Comparison of ENCODE assay signal across 15 mouse cellular contexts in the genomic region with DNA sequence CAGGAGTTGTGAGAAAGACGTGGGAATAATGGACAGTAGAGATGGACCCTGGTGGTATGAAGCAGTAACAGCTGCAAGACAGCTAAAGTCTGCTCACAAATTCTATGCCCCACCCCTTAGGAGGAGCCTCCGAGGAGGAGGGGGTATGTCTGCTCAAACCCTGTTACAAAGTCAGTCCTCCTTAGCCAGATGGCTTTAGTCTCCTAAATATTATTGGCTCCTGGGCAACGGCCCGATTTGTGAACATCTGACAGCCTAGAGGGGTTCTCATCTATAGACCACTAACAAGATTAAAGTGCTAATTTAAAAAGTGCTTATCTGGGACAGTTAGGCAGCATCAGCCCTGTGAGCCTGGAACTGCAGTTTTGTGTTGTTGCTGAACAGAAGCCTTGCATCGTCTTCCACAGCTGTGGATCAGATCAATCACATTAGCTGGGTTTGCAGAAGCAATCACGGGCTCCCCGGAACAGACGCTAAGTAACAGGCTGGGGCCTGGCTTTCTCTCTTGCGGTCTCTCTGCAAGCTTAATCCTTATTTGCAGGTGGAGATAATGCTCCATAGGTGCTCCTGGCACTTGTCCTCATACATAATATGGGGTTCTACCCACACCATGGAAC.
DNase-seq lines count a peak whose midpoint lies in the region; ATAC-seq lines count a peak whose summit lies in the region.
"Had no signal": no experiment of that assay in that cellular context is flagged by ENCODE, and none has a peak within 500 bp of the region (broad histone marks: within the 10 kb centered on the region; RNA-seq: fewer than 3 reads in every experiment).

No protein-coding gene starts in this region.

- H3K4me1 ChIP-seq in hindbrain, embryonic 14.5 days (replicated peaks; ENCODE audit: control insufficient read depth, insufficient read depth, low read length): no peaks in the 10 kb centered on the region
- H3K4me1 ChIP-seq in hindbrain, embryonic 10.5 days (replicated peaks): peaks cover 6% of the 10 kb centered on the region; the same call in 1 of the 2 replicates
- H3K4me1 ChIP-seq in midbrain, embryonic 14.5 days (ENCODE audit: control insufficient read depth, insufficient read depth, low read length): no peaks in the 10 kb centered on the region
- H3K4me1 ChIP-seq: embryonic facial prominence, embryonic 12.5 days; kidney, embryonic 15.5 days; liver, embryonic 15.5 days had no signal

- H3K4me3 ChIP-seq in hindbrain, embryonic 14.5 days (replicated peaks; ENCODE audit: low read length): no peak overlapping the region
- H3K4me3 ChIP-seq in hindbrain, embryonic 10.5 days: no peak overlapping the region
- no peak overlapping the region for H3K4me3 ChIP-seq in midbrain, embryonic 14.5 days (replicated peaks; ENCODE audit: low read depth, low read length)
- H3K4me3 ChIP-seq: embryonic facial prominence, embryonic 12.5 days; heart, adult 2 months; kidney, embryonic 15.5 days; liver, embryonic 15.5 days had no signal

- H3K27me3 ChIP-seq in hindbrain, embryonic 14.5 days (ENCODE audit: control insufficient read depth, insufficient read depth, low read length): no peaks in the 10 kb centered on the region
- H3K27me3 ChIP-seq in hindbrain, embryonic 10.5 days (ENCODE audit: insufficient read depth, poor library complexity, severe bottlenecking): no peaks in the 10 kb centered on the region
- no peaks in the 10 kb centered on the region for H3K27me3 ChIP-seq in midbrain, embryonic 14.5 days (ENCODE audit: control insufficient read depth, insufficient read depth, low read length)
- H3K27me3 ChIP-seq: embryonic facial prominence, embryonic 12.5 days; kidney, embryonic 15.5 days; liver, embryonic 15.5 days had no signal

- no peak overlapping the region for H3K9ac ChIP-seq in hindbrain, embryonic 14.5 days
- H3K9ac ChIP-seq in midbrain, embryonic 14.5 days (replicated peaks; ENCODE audit: low read length): no peak overlapping the region
- H3K9ac ChIP-seq: embryonic facial prominence, embryonic 12.5 days; kidney, embryonic 15.5 days; liver, embryonic 15.5 days had no signal

- H3K4me2 ChIP-seq in hindbrain, embryonic 14.5 days (replicated peaks): no peak overlapping the region
- no peak overlapping the region for H3K4me2 ChIP-seq in midbrain, embryonic 14.5 days (ENCODE audit: low read length)
- H3K4me2 ChIP-seq: embryonic facial prominence, embryonic 12.5 days; kidney, embryonic 15.5 days; liver, embryonic 15.5 days had no signal

- no peaks in the 10 kb centered on the region for H3K9me3 ChIP-seq in hindbrain, embryonic 14.5 days (ENCODE audit: control insufficient read depth, low read length)
- H3K9me3 ChIP-seq in hindbrain, embryonic 10.5 days: no peaks in the 10 kb centered on the region
- H3K9me3 ChIP-seq in midbrain, embryonic 14.5 days (ENCODE audit: control insufficient read depth, low read length): no peaks in the 10 kb centered on the region
- H3K9me3 ChIP-seq: embryonic facial prominence, embryonic 12.5 days; kidney, embryonic 15.5 days; liver, embryonic 15.5 days had no signal

- H3K27ac ChIP-seq in hindbrain, embryonic 14.5 days: no peak overlapping the region
- H3K27ac ChIP-seq in hindbrain, embryonic 10.5 days: no peak overlapping the region
- no peak overlapping the region for H3K27ac ChIP-seq in midbrain, embryonic 14.5 days (replicated peaks; ENCODE audit: low read depth, low read length)
- H3K27ac ChIP-seq: embryonic facial prominence, embryonic 12.5 days; heart, adult 2 months; kidney, embryonic 15.5 days; liver, embryonic 15.5 days had no signal

- H3K36me3 ChIP-seq in hindbrain, embryonic 14.5 days (replicated peaks; ENCODE audit: control insufficient read depth, insufficient read depth): no peaks in the 10 kb centered on the region
- no peaks in the 10 kb centered on the region for H3K36me3 ChIP-seq in hindbrain, embryonic 10.5 days
- no peaks in the 10 kb centered on the region for H3K36me3 ChIP-seq in midbrain, embryonic 14.5 days (ENCODE audit: control insufficient read depth, insufficient read depth, low read length)
- H3K36me3 ChIP-seq: embryonic facial prominence, embryonic 12.5 days; kidney, embryonic 15.5 days; liver, embryonic 15.5 days had no signal

- peak; percentile 43; the same call in 1 of the 2 replicates for ATAC-seq in hindbrain, embryonic 14.5 days (ENCODE audit: low FRiP score)
- ATAC-seq in midbrain, embryonic 14.5 days (ENCODE audit: low FRiP score, low TSS enrichment): peak; percentile 58; the same call in 1 of the 2 replicates
- ATAC-seq: activated CD4-positive, CD25-positive, alpha-beta regulatory T cell, adult 4 months had no signal

- peak; percentile 39 for DNase-seq in hindbrain, embryonic 14.5 days (ENCODE audit: low spot score)
- DNase-seq in hindbrain, embryonic 10.5 days (ENCODE audit: low spot score): no peak
- DNase-seq in R1 (ENCODE audit: low read depth, low spot score): peak; percentile 6
- DNase-seq in embryo, embryonic 9.5 days (ENCODE audit: extremely low spot score): peak; percentile 11
- DNase-seq in midbrain, embryonic 14.5 days: peak; percentile 58
- DNase-seq in Muller cell, postnatal 12 days (ENCODE audit: inconsistent ontology term): no peak
- DNase-seq in layer of hippocampus, postnatal 36 days: no peak
- DNase-seq: cerebellum, adult 8-10 months; heart, adult 2 months; layer of hippocampus, adult 9-11 months; thymus, postnatal 14 days had no signal

- WGBS in hindbrain, embryonic 14.5 days: 36% methylated on average over 9 of the region's 9 CpGs
- 49% methylated on average over 9 of the region's 9 CpGs for WGBS in hindbrain, embryonic 10.5 days
- WGBS in midbrain, embryonic 14.5 days: 23% methylated on average over 9 of the region's 9 CpGs

Comparison
In these comparisons a context has a peak if more than half of its experiments do, and no peak if none do; other contexts are left out.
1. DNase-seq: peak in hindbrain, embryonic 14.5 days (single experiment), R1 (single experiment), embryo, embryonic 9.5 days (single experiment) and midbrain, embryonic 14.5 days (single experiment); none in hindbrain, embryonic 10.5 days (single experiment), Muller cell, postnatal 12 days (single experiment) and layer of hippocampus, postnatal 36 days (0 of 2).